Mouse (Mus musculus) G1E (cell line): ENCODE measurements at regions not wholly inside any gene's neighbourhood (a gene's known extent, or its start where the extent isn't known, plus 50 kb on each side); places are given as distances from the start of the nearest gene placed in this dataset.

Source experiments
- ATAC-seq: 2 replicates; pipeline ENCODE4 v1.8.0; 2016; ENCODE audit warnings: mild to moderate bottlenecking; ENCODE audit not compliant: insufficient number of reproducible peaks, poor library complexity, low FRiP score, severe bottlenecking; ENCODE audit errors: extremely low read depth
- DNase-seq: peaks from one replicate; pipeline ENCODE4 v3.0.0; 2012; ENCODE audit warnings: low spot score
- H3K27me3 ChIP-seq: 2 replicates; pipeline ENCODE4 v1.6.1; 2012; ENCODE audit warnings: mild to moderate bottlenecking, low read length, inconsistent platforms; ENCODE audit not compliant: insufficient read depth
- H3K36me3 ChIP-seq: replicated peaks from 2 replicates; pipeline ENCODE3; 2012; ENCODE audit warnings: mild to moderate bottlenecking, inconsistent platforms
- H3K4me1 ChIP-seq: 2 replicates; pipeline ENCODE4 v1.6.1; 2012; ENCODE audit warnings: low read depth, low read length, inconsistent platforms, mixed read lengths; ENCODE audit not compliant: insufficient read depth
- H3K4me3 ChIP-seq: 2 replicates; pipeline ENCODE4 v1.5.1; 2012; ENCODE audit warnings: low read depth, mild to moderate bottlenecking, inconsistent platforms, low read length, moderate library complexity, mixed read lengths
- H3K9me3 ChIP-seq: replicated peaks from 2 replicates; pipeline ENCODE4 v1.6.1; 2012; ENCODE audit warnings: inconsistent platforms
- CTCF ChIP-seq: IDR thresholded peaks from 2 replicates; pipeline ENCODE4 v1.5.1; 2012; ENCODE audit warnings: low read depth, low read length, inconsistent platforms, mixed read lengths
- GATA1 ChIP-seq: IDR thresholded peaks from 2 replicates; pipeline ENCODE4 v1.6.1; 2012; ENCODE audit warnings: borderline replicate concordance, low read length, inconsistent platforms, mixed read lengths
- GATA2 ChIP-seq: IDR thresholded peaks from 2 replicates; pipeline ENCODE4 v1.6.1; 2012; ENCODE audit warnings: low read depth, low read length, inconsistent platforms, borderline replicate concordance
- POLR2AphosphoS5 ChIP-seq: IDR thresholded peaks from 2 replicates; pipeline ENCODE4 v1.6.1; 2012; ENCODE audit warnings: low read depth, low read length, inconsistent platforms; ENCODE audit not compliant: insufficient replicate concordance
- TAL1 ChIP-seq: conservative IDR thresholded peaks from 2 replicates; pipeline ENCODE4 v1.6.1; 2012; ENCODE audit warnings: low read depth, low read length, inconsistent platforms, mixed read lengths

DNA sequence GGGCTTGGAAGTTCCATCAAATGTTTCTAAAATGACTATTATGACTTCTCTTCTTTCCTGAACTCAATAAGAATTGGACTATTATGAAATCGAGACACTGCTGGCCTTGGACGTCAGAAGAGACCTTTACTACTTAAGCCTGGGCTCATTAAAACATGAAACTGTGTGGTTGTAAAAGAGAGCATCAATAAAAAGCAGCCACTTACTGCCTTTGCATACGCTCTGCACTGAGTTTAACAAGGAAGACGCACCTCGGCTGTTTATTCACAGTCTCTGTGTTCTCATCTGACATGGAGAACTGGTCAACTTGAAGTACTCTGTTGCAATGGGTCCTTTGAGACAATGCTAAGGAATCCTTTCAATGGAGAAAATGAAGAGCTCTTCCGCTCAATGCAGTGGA lies 399.8 kb upstream of the Dcn start:
- no peak for DNase-seq
- ATAC-seq: no peak
- Histone ChIP-seq H3K27me3 (no peaks in the 10 kb centered on the region), H3K4me1 (no peaks in the 10 kb centered on the region), H3K4me3 (no peak overlapping the region), H3K36me3 (no peaks in the 10 kb centered on the region), H3K9me3 (peaks cover 6% of the 10 kb centered on the region)
- no peak for TF ChIP-seq POLR2AphosphoS5
- no peak for TF ChIP-seq CTCF
- TF ChIP-seq GATA2: no peak
- no peak for TF ChIP-seq GATA1
- no peak for TF ChIP-seq TAL1

DNA sequence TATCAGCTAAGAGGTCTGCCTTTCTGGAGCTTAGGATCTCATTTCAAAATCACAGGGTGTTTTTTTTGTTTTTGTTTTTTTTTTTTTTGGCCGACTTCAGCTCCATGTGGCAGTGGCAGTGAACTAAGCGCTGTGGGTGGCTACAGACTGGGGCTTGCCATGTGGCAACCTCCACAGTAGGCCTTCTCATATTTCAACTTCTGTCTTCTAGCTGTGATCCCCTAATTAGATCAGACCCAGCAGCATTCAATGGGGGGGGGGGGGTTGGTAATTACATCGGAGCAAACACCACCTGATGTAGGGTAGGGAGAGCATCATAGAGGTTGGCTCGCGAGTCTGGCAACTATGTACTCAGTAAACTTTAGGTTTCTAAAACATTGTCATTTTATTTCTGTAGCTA lies 392.1 kb upstream of the Dcn start:
- ATAC-seq: no peak
- no peak for TF ChIP-seq GATA1
- no peak for TF ChIP-seq GATA2
- no peak for TF ChIP-seq POLR2AphosphoS5
- TF ChIP-seq TAL1: no peak
- TF ChIP-seq CTCF: no peak
- Histone ChIP-seq H3K27me3 (no peaks in the 10 kb centered on the region), H3K4me3 (no peak overlapping the region), H3K4me1 (no peaks in the 10 kb centered on the region), H3K9me3 (peaks cover 5% of the 10 kb centered on the region; the same call in 1 of the 2 replicates), H3K36me3 (no peaks in the 10 kb centered on the region)
- DNase-seq: no peak

DNA sequence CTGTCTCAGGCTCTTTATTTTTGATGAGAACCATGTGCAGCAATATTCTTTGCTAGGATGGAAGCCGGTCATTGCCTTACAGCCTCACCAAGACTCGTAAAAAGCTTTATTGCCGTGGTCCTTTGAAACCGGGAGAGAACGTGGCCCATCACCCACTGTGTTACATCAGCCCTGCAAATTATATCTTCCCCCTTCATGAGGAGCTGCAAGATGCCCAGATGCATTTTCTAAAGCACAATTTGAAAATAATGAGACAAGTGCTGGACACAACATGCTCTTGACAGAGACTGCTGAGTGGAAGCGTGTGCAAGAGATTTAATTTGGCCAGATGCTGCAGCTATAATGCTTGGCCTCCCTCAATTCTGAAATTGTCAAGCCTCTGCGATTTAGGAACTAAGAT lies 389.2 kb upstream of the Dcn start:
- Histone ChIP-seq H3K9me3 (peaks cover 4% of the 10 kb centered on the region; the same call in 1 of the 2 replicates), H3K4me3 (no peak overlapping the region), H3K36me3 (no peaks in the 10 kb centered on the region), H3K4me1 (no peaks in the 10 kb centered on the region), H3K27me3 (no peaks in the 10 kb centered on the region)
- ATAC-seq (no peak), DNase-seq (no peak)
- TF ChIP-seq POLR2AphosphoS5 (no peak), CTCF (no peak), GATA2 (no peak), GATA1 (no peak), TAL1 (no peak)

DNA sequence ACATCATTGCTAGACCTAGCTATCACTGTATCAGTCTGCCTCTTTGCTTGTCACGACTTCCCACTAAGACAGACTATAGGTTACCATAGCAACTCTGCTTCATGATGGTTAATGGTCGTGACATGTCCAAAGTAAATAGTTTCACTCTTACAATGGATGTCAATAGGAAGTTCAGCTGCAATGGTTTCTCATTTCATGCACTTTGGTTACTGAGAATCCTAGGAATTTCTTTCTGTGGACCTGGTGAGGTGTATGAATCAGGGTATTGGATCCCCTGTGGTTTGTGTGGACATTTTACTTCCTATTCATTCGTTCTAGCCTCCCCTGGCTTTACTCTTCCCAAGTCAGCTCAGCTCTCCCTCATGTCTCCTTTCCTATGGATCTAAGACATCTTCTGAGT lies 385.5 kb upstream of the Dcn start:
- H3K4me1 ChIP-seq: no peaks in the 10 kb centered on the region
- no peaks in the 10 kb centered on the region for H3K36me3 ChIP-seq
- H3K4me3 ChIP-seq: no peak overlapping the region
- ATAC-seq (no peak), DNase-seq (no peak)
- H3K9me3 ChIP-seq: no peaks in the 10 kb centered on the region; the same call in 1 of the 2 replicates
- TF ChIP-seq TAL1: no peak
- no peak for TF ChIP-seq CTCF
- TF ChIP-seq GATA1: no peak
- TF ChIP-seq POLR2AphosphoS5: no peak
- H3K27me3 ChIP-seq: no peaks in the 10 kb centered on the region

DNA sequence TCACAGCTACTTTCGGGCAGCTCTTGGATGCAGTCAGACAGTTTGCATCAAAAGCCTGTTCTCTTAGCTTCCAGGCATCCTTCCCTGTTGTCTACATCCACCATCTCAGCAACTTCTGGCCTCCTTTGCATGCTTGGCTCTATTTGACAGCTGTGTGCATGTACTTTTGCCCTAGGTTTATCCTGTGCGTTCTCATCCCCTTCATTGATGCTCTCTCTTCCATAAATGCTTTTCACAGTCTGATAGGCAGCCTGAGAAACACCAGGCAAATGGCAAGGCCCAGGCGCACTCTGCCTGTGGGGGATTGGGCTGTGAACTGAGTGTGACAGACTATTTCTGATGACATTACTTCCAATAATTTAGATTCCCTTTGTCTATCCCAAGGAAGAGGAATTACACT lies 364.9 kb upstream of the Dcn start:
- Histone ChIP-seq H3K27me3 (no peaks in the 10 kb centered on the region), H3K4me1 (no peaks in the 10 kb centered on the region), H3K4me3 (no peak overlapping the region), H3K36me3 (no peaks in the 10 kb centered on the region), H3K9me3 (peaks cover 32% of the 10 kb centered on the region)
- no peak for DNase-seq
- no peak for ATAC-seq
- TF ChIP-seq CTCF: no peak
- no peak for TF ChIP-seq POLR2AphosphoS5
- no peak for TF ChIP-seq GATA2
- no peak for TF ChIP-seq TAL1
- TF ChIP-seq GATA1: no peak

DNA sequence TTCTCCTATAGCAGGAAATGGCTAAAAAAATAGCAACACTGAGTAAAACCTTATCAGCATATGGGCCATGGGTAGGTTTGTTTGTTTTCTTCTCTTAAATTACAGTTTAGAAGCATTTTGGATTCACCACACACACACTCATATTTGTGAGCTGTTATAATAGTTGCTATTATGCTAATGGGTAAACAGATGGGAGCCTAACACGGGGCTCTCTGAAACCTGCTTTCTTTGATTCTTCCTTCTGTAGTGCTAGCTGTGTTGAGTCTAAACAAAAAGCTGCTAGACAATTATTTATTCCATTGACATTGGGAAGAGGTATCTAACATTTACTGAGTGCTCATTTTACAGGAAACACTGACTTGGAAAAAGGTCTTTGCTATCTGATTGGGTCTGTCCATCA lies 356.7 kb upstream of the Dcn start:
- Histone ChIP-seq H3K36me3 (no peaks in the 10 kb centered on the region), H3K9me3 (peaks cover 13% of the 10 kb centered on the region), H3K27me3 (no peaks in the 10 kb centered on the region), H3K4me3 (no peak overlapping the region), H3K4me1 (no peaks in the 10 kb centered on the region)
- no peak for TF ChIP-seq GATA2
- ATAC-seq (no peak), DNase-seq (no peak)

DNA sequence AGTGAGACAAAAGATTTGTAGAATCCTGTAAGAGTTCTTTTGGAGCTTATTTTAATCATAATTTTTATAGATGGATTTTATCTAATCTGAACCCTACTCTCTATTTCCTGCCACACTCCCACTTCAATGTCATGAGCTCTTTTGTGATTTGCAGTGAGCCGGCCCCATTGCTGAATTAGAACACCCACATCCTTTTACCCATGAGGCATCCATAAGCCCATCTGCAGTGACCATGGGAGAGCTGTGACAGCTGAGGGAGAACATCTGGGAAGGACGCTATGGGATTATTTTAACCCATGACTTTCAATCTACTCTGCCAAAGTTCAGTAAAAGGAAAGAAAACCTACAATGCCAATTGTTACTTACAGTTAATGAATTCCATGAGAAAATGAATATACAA lies 337.8 kb upstream of the Dcn start:
- TF ChIP-seq POLR2AphosphoS5: no peak
- TF ChIP-seq CTCF: no peak
- DNase-seq: no peak

More for the DNA sequence above, 337.8 kb upstream of the Dcn start:
- no peak for ATAC-seq
- no peaks in the 10 kb centered on the region for H3K4me1 ChIP-seq
- H3K36me3 ChIP-seq: no peaks in the 10 kb centered on the region
- no peaks in the 10 kb centered on the region for H3K9me3 ChIP-seq
- H3K27me3 ChIP-seq: no peaks in the 10 kb centered on the region
- no peak overlapping the region for H3K4me3 ChIP-seq
